Mouse (Mus musculus): ENCODE results near the gene Vapa. TPM values are rescaled to one million over a fixed set of nuclear protein-coding genes. Genes with fewer than 3 reads are reported as not detected.

Gene Vapa
- polyA plus RNA-seq, 1 experiment from 2014 or later = 221 TPM

DNA sequence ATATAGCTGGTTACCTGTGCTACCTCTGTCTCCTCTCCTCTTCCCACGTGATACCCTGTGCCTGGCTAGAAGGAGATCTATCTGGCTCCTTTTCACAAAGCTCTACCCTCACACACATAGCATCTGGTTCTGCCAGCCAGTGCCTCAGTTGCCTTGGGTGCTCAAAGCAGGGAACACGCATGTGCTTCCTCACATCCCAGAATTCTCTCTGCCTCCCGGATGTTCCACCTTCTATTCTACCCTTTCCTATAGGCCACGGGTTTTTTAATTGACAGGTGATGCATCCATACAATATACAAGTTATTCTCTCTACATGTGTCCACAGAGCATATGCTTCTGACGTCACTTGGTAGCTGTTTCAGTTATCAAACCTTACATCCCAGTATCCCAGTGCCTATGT is 49.2 kb downstream of the Vapa start:
- Histone ChIP-seq H3K27ac (ENCODE audit: low read length) (no peak overlapping the region), H3K4me1 (ENCODE audit: insufficient read depth, low read depth, low read length) (no peaks in the 10 kb centered on the region), H3K4me3 (ENCODE audit: low read depth, low read length) (no peak overlapping the region), H3K9me3 (ENCODE audit: low read length) (no peaks in the 10 kb centered on the region), H3K9ac (replicated peaks; ENCODE audit: low read depth) (no peak overlapping the region), H3K4me2 (replicated peaks; ENCODE audit: low read depth, low read length) (no peak overlapping the region), H3K27me3 (replicated peaks; ENCODE audit: insufficient read depth, low read length) (no peaks in the 10 kb centered on the region), H3K36me3 (ENCODE audit: insufficient read depth, low read length) (no peaks in the 10 kb centered on the region)
- DNase-seq (ENCODE audit: low spot score) (no peak), ATAC-seq (no peak)
- TF ChIP-seq CTCF (IDR thresholded peaks at IDR 0.05) (no peak), EP300 (IDR thresholded peaks at IDR 0.05) (no peak)
- WGBS = 67% methylated on average over 5 of the region's 5 CpGs

DNA sequence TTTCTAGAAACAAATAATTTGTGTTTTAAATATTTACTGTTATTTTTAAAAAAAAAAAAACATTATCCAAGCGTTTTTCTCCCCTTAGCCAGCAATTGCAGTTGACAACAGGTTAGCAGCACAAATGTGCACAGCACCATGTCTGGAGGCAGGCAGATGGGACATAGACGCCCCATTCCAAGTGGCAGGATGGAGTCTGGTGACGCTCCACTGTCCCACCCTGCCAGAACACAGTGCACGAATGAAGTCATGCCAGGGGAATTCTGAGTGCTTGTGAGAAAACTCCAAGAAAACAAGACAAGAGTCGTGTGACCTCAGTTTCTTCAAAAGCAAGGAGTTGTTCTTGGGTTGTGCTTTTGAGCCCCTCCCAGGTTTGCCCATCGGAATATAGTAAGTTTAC is 50.0 kb downstream of the Vapa start:
- no peak overlapping the region for H3K4me3 ChIP-seq (ENCODE audit: low read depth, low read length)
- no peak overlapping the region for H3K27ac ChIP-seq (ENCODE audit: low read length)
- 30% methylated on average over 6 of the region's 6 CpGs for WGBS
- H3K9me3 ChIP-seq (ENCODE audit: low read length) = no peaks in the 10 kb centered on the region
- H3K4me2 ChIP-seq (replicated peaks; ENCODE audit: low read depth, low read length) = no peak overlapping the region
- ATAC-seq (peak; percentile 78), DNase-seq (ENCODE audit: low spot score) (peak; percentile 46)
- no peaks in the 10 kb centered on the region for H3K36me3 ChIP-seq (ENCODE audit: insufficient read depth, low read length)
- H3K27me3 ChIP-seq (replicated peaks; ENCODE audit: insufficient read depth, low read length) = no peaks in the 10 kb centered on the region
- no peak overlapping the region for H3K9ac ChIP-seq (replicated peaks; ENCODE audit: low read depth)
- no peaks in the 10 kb centered on the region for H3K4me1 ChIP-seq (ENCODE audit: insufficient read depth, low read depth, low read length)
- TF ChIP-seq CTCF (IDR thresholded peaks at IDR 0.05) (no peak), EP300 (IDR thresholded peaks at IDR 0.05) (no peak; the same call in 1 of the 2 replicates)

DNA sequence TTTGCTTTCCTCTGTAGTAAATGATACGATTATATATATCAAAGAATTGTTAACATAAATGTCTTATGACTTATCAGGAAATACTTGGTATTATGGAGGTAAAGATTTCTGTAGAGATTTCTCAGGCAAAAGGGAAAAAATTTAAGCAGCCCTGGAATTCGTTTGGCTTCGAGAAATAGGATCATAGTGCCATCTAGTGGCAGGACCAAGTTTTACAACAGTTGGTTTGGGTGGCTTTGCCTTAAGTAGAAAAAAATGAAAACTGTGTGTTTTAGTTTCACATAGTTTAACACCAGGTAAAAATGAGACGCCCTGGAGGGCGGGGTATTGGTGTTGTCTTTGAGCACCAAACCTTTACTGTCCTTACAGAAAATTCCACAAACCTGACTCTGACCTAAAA is 50.6 kb downstream of the Vapa start:
- H3K9me3 ChIP-seq (ENCODE audit: low read length) = no peaks in the 10 kb centered on the region
- DNase-seq (ENCODE audit: low spot score) (peak; percentile 81), ATAC-seq (no peak)
- H3K9ac ChIP-seq (replicated peaks; ENCODE audit: low read depth) = no peak overlapping the region
- under 1% methylated on average over 5 of the region's 5 CpGs for WGBS
- no peaks in the 10 kb centered on the region for H3K4me1 ChIP-seq (ENCODE audit: insufficient read depth, low read depth, low read length)
- peak; percentile 77 for TF ChIP-seq CTCF (IDR thresholded peaks at IDR 0.05)
- peak; percentile 48 for TF ChIP-seq EP300 (IDR thresholded peaks at IDR 0.05)
- H3K4me3 ChIP-seq (ENCODE audit: low read depth, low read length) = no peak overlapping the region
- H3K27me3 ChIP-seq (replicated peaks; ENCODE audit: insufficient read depth, low read length) = no peaks in the 10 kb centered on the region
- no peaks in the 10 kb centered on the region for H3K36me3 ChIP-seq (ENCODE audit: insufficient read depth, low read length)
- no peak overlapping the region for H3K4me2 ChIP-seq (replicated peaks; ENCODE audit: low read depth, low read length)
- H3K27ac ChIP-seq (ENCODE audit: low read length) = no peak overlapping the region

DNA sequence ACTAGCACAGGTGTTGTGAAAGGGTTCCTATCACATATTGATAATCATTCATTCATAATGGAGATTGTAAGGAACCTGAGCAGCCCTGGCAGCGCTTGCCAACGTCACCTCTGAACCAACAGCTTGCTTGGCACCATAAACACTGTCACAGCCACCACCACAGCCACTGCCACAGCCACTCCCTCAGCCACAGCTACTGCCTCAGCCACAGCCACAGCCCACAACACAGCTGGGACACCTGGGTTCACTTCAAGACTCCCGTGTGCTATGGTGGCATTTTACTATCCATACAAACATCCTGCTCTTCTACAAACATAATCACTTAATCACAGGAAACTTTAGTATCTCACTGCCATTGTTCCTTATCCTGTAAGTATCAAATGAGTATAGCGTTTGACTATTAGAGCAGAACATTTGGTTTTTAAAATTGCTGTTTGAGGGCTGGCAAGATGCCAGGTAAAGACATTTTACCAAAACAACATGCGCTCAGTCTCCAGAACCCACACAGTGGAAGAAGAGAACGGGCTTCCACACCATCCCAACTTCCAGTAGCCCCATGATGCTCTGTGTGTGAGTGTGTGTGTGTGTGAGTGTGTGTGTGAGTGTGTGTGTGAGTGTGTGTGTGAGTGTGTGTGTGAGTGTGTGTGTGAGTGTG is 51.9 kb downstream of the Vapa start:
- Histone ChIP-seq H3K4me1 (ENCODE audit: insufficient read depth, low read depth, low read length) (no peaks in the 10 kb centered on the region), H3K4me2 (replicated peaks; ENCODE audit: low read depth, low read length) (no peak overlapping the region), H3K27ac (ENCODE audit: low read length) (no peak overlapping the region), H3K36me3 (ENCODE audit: insufficient read depth, low read length) (no peaks in the 10 kb centered on the region), H3K4me3 (ENCODE audit: low read depth, low read length) (no peak overlapping the region), H3K9ac (replicated peaks; ENCODE audit: low read depth) (no peak overlapping the region), H3K9me3 (ENCODE audit: low read length) (no peaks in the 10 kb centered on the region), H3K27me3 (replicated peaks; ENCODE audit: insufficient read depth, low read length) (no peaks in the 10 kb centered on the region)
- no peak for DNase-seq (ENCODE audit: low spot score)
- no peak for TF ChIP-seq CTCF (IDR thresholded peaks at IDR 0.05)
- TF ChIP-seq EP300 (IDR thresholded peaks at IDR 0.05) = no peak
- no peak for ATAC-seq
- WGBS = 47% methylated on average over 6 of the region's 6 CpGs

DNA sequence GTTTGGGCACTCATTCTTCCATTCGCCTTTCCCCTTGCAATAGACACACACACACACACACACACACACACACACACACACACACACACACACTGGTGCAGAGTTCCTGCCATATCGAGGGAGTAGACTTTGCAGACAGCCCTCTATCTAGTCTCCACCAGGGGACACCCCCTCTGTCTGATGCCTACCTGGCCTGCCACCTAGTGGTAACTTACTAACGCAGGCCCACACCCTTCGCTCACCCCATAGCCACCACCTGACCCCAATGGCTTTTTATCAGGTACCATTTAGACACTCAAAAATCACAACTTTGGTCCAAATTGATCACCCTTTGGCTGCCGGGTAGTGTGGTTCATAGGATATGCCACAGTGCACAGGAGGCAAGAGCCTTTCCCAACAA is 54.1 kb downstream of the Vapa start:
- no peak for ATAC-seq

DNA sequence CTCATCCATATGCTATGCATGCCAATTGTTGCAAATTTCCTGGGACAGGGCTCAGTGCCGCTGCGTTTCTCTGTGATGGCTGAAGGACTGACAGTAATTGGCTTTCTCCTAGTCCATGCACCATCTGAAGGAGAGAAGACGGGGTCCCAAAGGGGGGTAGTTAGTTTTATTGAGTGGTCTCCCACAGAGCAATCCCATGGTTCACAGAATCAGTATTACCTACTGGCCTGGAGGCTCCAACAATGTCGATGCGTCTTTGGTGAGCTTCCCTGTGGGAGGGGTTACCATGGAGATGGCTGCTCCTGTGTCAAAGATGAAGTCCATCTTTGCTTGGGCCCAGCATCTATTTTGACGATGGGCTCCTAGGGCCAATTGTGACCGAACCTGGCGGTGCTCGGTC is 54.6 kb downstream of the Vapa start:
- Histone ChIP-seq H3K4me3 (ENCODE audit: low read depth, low read length) (no peak overlapping the region), H3K27ac (ENCODE audit: low read length) (no peak overlapping the region), H3K9ac (replicated peaks; ENCODE audit: low read depth) (no peak overlapping the region), H3K4me1 (ENCODE audit: insufficient read depth, low read depth, low read length) (no peaks in the 10 kb centered on the region), H3K36me3 (ENCODE audit: insufficient read depth, low read length) (no peaks in the 10 kb centered on the region), H3K9me3 (ENCODE audit: low read length) (no peaks in the 10 kb centered on the region), H3K27me3 (replicated peaks; ENCODE audit: insufficient read depth, low read length) (no peaks in the 10 kb centered on the region), H3K4me2 (replicated peaks; ENCODE audit: low read depth, low read length) (no peak overlapping the region)
- 71% methylated on average over 9 of the region's 9 CpGs for WGBS
- no peak for TF ChIP-seq EP300 (IDR thresholded peaks at IDR 0.05)
- no peak for TF ChIP-seq CTCF (IDR thresholded peaks at IDR 0.05)
- ATAC-seq (no peak), DNase-seq (ENCODE audit: low spot score) (no peak)

More for the DNA sequence above, 54.1 kb downstream of the Vapa start:
- DNase-seq (ENCODE audit: low spot score) = no peak
- Histone ChIP-seq H3K4me2 (replicated peaks; ENCODE audit: low read depth, low read length) (no peak overlapping the region), H3K36me3 (ENCODE audit: insufficient read depth, low read length) (no peaks in the 10 kb centered on the region), H3K9ac (replicated peaks; ENCODE audit: low read depth) (no peak overlapping the region), H3K4me1 (ENCODE audit: insufficient read depth, low read depth, low read length) (no peaks in the 10 kb centered on the region), H3K9me3 (ENCODE audit: low read length) (no peaks in the 10 kb centered on the region), H3K27ac (ENCODE audit: low read length) (no peak overlapping the region), H3K27me3 (replicated peaks; ENCODE audit: insufficient read depth, low read length) (no peaks in the 10 kb centered on the region), H3K4me3 (ENCODE audit: low read depth, low read length) (no peak overlapping the region)
- TF ChIP-seq EP300 (IDR thresholded peaks at IDR 0.05) (no peak), CTCF (IDR thresholded peaks at IDR 0.05) (peak; percentile 70)
- 45% methylated on average over 5 of the region's 5 CpGs for WGBS

DNA sequence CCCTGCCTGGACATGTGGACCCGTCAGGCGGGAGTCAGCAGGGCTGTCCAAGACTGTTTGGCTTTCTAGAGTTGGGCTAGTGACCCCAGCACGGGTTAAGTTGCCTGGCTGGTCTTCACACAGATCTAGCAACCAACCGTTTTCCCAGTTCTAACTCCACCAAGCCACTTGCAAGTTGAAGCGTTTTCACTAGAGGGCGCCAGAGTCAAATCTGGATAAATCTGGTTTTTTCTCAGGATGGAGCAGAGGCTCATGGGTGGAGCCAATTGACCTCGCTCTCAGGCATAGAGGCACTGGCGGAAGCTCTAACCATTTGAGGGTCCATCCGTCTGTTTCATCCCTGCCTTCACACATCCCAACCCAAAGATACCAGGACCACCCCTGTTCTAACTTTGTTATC is 55.1 kb downstream of the Vapa start:
- Histone ChIP-seq H3K4me1 (ENCODE audit: insufficient read depth, low read depth, low read length) (no peaks in the 10 kb centered on the region), H3K9ac (replicated peaks; ENCODE audit: low read depth) (no peak overlapping the region), H3K36me3 (ENCODE audit: insufficient read depth, low read length) (no peaks in the 10 kb centered on the region), H3K4me3 (ENCODE audit: low read depth, low read length) (no peak overlapping the region), H3K4me2 (replicated peaks; ENCODE audit: low read depth, low read length) (no peak overlapping the region), H3K9me3 (ENCODE audit: low read length) (no peaks in the 10 kb centered on the region), H3K27ac (ENCODE audit: low read length) (no peak overlapping the region), H3K27me3 (replicated peaks; ENCODE audit: insufficient read depth, low read length) (no peaks in the 10 kb centered on the region)
- DNase-seq (ENCODE audit: low spot score) (peak; percentile 80), ATAC-seq (peak; percentile 60)
- TF ChIP-seq CTCF (IDR thresholded peaks at IDR 0.05) = peak; percentile 77
- TF ChIP-seq EP300 (IDR thresholded peaks at IDR 0.05) = no peak
- 41% methylated on average over 9 of the region's 9 CpGs for WGBS
